Mouse (Mus musculus): ENCODE measurements around the gene Taar6. TPM values are rescaled to one million over a fixed set of nuclear protein-coding genes. Genes with fewer than 3 reads are reported as not detected.
A peak's percentile ranks its signal among the peaks of the same experiment; 100 is the strongest.

Gene Taar6
- total RNA-seq, 2 experiments from 2014 or later, result not detected

DNA sequence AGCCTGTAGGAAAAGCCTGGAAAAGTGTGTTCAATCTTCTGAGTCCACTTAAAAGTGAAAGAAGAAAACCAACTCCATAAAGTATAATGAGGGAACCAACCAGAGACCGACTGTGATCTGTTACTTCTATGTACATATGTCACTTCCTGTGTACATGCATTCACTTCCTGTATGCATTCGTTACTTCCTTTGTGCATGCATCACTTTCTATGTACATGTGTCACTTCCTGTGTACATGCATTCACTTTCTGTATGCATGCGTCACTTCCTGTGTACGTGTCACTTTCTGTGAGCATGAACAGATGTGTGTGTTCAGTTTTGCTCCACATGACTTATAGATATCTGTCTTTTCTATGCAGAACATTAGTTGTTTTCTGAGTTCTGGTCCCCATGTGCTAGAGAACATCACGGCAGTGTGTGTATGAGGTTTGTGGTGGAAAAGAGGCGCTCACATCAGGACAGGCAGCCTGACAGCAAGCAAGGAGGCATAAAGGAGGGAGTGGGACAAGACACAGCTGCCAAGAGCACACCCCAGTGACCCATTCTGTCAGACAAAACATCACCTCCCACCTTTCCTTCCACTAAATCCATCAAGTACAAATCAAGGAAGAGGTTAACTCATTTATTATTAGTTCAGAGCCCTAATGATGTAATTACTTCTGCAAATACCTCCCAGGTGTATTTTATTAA lies 20.4 kb downstream of the Taar6 start:
- no peak for TF ChIP-seq CTCF (conservative IDR thresholded peaks at IDR 0.05)
- H3K4me3 ChIP-seq, result no peak overlapping the region
- H3K27ac ChIP-seq, result no peak overlapping the region
- no peak for DNase-seq (ENCODE audit: low spot score in 2 of 2)

DNA sequence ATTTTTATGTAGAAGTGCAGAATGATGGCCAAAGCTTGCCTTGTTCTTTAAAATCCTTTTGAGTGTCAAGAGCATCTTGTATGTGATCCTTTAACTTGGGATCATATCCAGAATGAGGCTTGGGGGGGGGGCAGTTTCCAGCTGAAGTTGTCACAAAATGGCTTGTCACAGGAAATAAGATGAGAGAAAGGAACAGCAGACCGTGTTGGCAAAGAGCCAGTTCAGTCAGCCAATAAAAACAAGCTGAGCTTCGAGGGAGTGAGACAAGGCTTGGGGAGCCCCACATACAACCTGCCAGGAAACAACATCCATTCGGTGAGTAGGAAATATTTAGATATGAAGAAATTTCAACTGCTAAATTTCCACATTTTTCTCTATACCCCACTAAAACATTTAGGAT lies 22.0 kb downstream of the Taar6 start:
- Histone ChIP-seq H3K4me3 (no peak overlapping the region), H3K27ac (no peak overlapping the region)
- no peak for TF ChIP-seq CTCF (conservative IDR thresholded peaks at IDR 0.05)
- DNase-seq (ENCODE audit: low spot score in 2 of 2), result no peak

DNA sequence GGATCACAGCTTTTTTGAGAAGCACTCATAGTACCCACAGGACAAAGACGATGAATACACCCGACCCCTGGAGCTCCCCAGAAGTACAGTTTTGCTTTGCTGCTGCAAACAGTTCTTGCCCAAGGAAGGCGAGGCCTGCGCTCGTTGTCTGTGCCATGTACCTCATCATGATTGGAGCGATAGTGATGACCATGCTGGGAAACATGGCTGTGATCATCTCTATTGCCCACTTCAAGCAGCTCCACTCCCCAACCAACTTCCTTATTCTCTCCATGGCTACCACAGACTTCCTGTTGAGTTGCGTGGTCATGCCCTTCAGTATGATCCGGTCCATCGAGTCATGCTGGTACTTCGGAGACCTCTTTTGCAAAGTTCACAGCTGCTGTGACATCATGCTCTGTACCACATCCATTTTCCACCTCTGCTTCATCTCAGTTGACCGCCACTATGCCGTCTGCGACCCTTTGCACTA lies 25.0 kb downstream of the Taar6 start, which contains the start of gene Taar4:
TSS of gene Taar4 (plus strand) at position 51 of the 472 bp plus-strand sequence.
- TF ChIP-seq CTCF (conservative IDR thresholded peaks at IDR 0.05), result no peak
- DNase-seq (ENCODE audit: low spot score in 2 of 2), result no peak

DNA sequence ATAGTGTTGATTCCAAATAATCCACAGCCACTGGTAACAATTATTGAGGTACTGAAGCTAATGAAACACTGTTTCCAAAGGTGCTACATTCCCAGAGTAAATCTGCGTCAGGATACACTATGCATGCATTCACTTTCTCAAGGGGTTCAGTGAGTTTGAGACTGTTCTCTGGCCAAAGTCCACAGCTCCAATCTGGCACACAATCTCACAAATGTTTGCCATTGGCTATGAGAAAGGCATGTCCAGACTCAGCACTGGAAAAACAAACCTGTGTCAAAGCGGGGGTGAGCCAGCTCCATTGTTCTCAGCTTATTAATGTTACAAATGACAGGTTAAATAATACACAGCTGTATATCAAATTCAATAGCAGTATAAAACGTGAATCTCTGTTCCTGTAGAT lies 26.4 kb downstream of the Taar6 start:
- Histone ChIP-seq H3K27ac (no peak overlapping the region), H3K4me3 (no peak overlapping the region)
- DNase-seq (ENCODE audit: low spot score in 2 of 2), result no peak
- TF ChIP-seq CTCF (conservative IDR thresholded peaks at IDR 0.05), result no peak

More for the DNA sequence above, 25.0 kb downstream of the Taar6 start, which contains the start of gene Taar4:
- no peak within 1 kb of the TSS for H3K4me3 ChIP-seq
- H3K27ac ChIP-seq, result no peak within 1 kb of the TSS

DNA sequence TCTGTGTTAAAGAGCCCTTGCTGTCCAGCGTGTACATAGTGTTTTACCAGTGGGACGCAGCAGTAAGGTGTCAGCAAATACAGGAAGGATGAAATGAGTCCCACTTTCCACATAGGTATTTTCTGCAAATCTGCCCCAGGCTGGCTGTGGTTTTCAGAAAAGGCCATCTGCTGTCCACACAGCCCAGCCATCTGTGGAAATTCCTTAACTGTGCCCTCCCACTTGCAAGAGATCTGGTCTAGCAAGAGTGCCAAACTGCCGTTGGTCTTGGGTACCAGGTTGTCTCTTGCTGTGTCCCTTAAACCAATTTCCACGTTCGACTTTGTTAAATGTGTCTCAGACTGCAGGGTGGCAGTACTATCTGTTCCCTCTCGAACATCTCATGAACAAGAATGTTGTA lies 33.7 kb downstream of the Taar6 start:
- no peak overlapping the region for H3K4me3 ChIP-seq

DNA sequence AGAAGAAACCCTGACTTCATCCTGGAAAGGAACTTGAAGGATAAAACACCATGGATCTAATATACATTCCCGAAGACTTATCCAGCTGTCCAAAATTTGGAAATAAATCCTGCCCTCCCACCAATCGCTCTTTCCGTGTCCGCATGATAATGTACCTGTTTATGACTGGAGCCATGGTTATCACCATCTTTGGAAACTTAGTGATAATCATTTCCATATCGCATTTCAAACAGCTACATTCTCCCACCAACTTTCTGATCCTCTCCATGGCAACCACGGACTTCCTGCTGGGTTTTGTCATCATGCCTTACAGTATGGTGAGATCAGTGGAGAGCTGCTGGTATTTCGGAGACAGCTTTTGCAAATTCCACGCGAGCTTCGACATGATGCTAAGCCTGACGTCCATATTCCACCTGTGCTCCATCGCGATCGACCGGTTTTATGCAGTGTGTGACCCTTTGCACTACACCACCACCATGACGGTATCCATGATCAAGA lies 35.9 kb downstream of the Taar6 start, which contains the start of gene Taar3:
TSS of gene Taar3 (plus strand) at position 51 of the 498 bp plus-strand sequence.
- H3K27ac ChIP-seq, result no peak within 1 kb of the TSS
- TF ChIP-seq CTCF (conservative IDR thresholded peaks at IDR 0.05), result no peak
- no peak within 1 kb of the TSS for H3K4me3 ChIP-seq
- DNase-seq (ENCODE audit: low spot score in 2 of 2), result peak in 1 of 2 experiments; percentile 41

More for the DNA sequence above, 33.7 kb downstream of the Taar6 start:
- no peak for DNase-seq (ENCODE audit: low spot score in 2 of 2)
- H3K27ac ChIP-seq, result no peak overlapping the region
- no peak for TF ChIP-seq CTCF (conservative IDR thresholded peaks at IDR 0.05)

DNA sequence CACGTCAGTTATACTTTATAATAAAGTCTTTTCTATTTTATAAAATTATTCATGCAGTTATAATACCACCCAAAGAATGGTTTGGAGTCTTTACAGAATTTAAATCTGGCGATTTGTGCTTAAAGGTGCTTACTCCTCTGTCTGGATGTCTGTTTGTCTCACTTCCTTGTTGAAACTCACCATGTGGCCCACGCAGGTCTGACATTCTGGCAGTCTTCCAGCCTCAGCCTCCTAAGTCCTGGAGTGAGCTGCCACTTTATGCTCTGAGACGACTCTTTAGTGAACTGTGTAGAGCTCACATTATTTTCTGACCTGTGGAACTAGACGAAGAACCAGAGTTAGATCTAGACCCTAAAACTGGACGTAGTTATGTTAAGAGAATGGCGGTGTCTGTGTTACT lies 37.4 kb downstream of the Taar6 start:
- no peak for TF ChIP-seq CTCF (conservative IDR thresholded peaks at IDR 0.05)

DNA sequence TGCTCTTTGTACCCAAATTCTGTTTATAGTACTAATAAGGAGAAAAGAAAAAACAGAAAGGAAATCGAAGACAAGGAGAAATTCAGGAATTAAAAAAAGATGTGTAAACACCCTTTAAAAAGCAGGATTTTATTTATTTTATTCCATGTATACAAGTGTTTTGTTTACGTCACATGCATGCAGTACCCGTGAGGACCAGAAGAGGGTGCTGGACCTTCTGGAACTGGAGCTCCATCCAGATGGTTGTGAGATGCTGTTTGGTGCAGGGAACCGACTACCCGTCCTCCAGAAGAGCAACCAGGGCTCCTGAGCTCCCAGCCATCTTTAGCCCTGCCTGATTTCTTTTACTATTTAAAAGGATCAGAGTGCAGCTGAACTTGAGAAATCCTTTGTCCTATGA lies 43.0 kb downstream of the Taar6 start:
- peak; percentile 64 for TF ChIP-seq CTCF (conservative IDR thresholded peaks at IDR 0.05)
- no peak overlapping the region for H3K27ac ChIP-seq
- no peak for DNase-seq (ENCODE audit: low spot score in 2 of 2)
- H3K4me3 ChIP-seq, result no peak overlapping the region

More for the DNA sequence above, 37.4 kb downstream of the Taar6 start:
- Histone ChIP-seq H3K27ac (no peak overlapping the region), H3K4me3 (no peak overlapping the region)
- no peak for DNase-seq (ENCODE audit: low spot score in 2 of 2)

DNA sequence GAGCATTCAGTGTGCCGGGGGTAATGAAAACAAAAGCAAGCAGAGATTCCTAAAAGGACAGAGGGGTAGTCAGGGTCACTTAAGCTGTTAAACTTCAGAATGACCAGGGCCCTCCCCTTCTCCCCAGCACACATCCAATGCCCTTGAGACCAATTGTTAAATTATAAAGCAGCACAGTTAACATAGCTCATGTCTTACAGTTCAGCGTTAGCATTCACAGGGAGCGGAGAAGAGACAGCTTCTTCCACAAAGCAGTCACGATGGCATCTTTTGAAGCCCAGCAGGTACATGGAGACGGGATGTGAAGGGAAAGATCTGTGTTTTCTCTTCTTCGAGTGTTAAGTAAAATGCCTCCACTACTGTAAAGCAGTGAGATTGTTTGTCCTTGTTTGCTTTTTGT lies 47.1 kb downstream of the Taar6 start, which contains the start of gene Taar2:
TSS of gene Taar2 (plus strand) at position 261 of the 400 bp plus-strand sequence.
- Histone ChIP-seq H3K27ac (no peak within 1 kb of the TSS), H3K4me3 (no peak within 1 kb of the TSS)
- TF ChIP-seq CTCF (conservative IDR thresholded peaks at IDR 0.05), result no peak
- DNase-seq (ENCODE audit: low spot score in 2 of 2), result no peak

DNA sequence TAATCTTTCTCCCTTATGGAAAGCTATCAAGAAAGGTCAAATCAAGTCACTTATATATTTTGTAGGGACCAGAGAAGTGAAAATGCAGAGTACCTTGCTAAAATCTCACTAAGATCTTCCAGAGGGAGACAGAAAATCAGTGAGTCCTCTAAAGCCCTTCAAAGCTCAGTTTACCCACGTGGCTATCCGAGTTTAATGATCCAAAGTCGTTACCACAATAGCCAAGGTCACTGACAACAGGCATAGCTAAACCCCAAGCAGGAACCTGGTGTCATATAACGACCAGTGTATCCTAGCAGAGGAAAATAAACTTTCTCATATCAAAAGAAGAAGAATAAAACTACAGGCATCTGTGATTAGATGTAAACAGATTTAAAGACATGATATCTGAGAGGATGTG lies 47.8 kb downstream of the Taar6 start:
- H3K27ac ChIP-seq, result no peak overlapping the region
- no peak for DNase-seq (ENCODE audit: low spot score in 2 of 2)
- no peak for TF ChIP-seq CTCF (conservative IDR thresholded peaks at IDR 0.05)
- no peak overlapping the region for H3K4me3 ChIP-seq

Other genes with a start within 250 kb of the Taar6 start
- 100 to 1,000 TPM; 201 to 281 TPM for gene Rps12, start 198.4 kb downstream of the Taar6 start, total RNA-seq (2021)
- 10 to 100 TPM; 28.1 to 31.2 TPM for gene Slc18b1, start 188.7 kb downstream of the Taar6 start, total RNA-seq (2021)
- gene Vnn3, start 134.2 kb downstream of the Taar6 start, total RNA-seq (2021), result under 1 TPM in 1 of 2 experiments, not detected in 1; 0.26 TPM
- gene Vnn1, start 91.0 kb downstream of the Taar6 start, total RNA-seq (2021), result under 1 TPM in 1 of 2 experiments, not detected in 1; 0.20 TPM
- gene Taar1, start 65.3 kb downstream of the Taar6 start, total RNA-seq (2021), result not detected
- not detected for gene Taar2, start 47.1 kb downstream of the Taar6 start, total RNA-seq (2021)
- not detected for gene Taar3, start 36.1 kb downstream of the Taar6 start, total RNA-seq (2021)
- not detected for gene Taar4, start 25.2 kb downstream of the Taar6 start, total RNA-seq (2021)
- not detected for gene Taar5, start 14.9 kb downstream of the Taar6 start, total RNA-seq (2021)
- gene Taar7a, start 7.8 kb upstream of the Taar6 start, total RNA-seq (2021), result not detected
- gene Taar7b, start 14.3 kb upstream of the Taar6 start, total RNA-seq (2021), result not detected
- gene Taar7d, start 41.6 kb upstream of the Taar6 start, total RNA-seq (2021), result not detected
- gene Taar7e, start 52.0 kb upstream of the Taar6 start, total RNA-seq (2021), result not detected
- not detected for gene Taar7f, start 63.9 kb upstream of the Taar6 start, total RNA-seq (2021)
- not detected for gene Taar8a, start 90.9 kb upstream of the Taar6 start, total RNA-seq (2021)
- gene Taar8b, start 106.6 kb upstream of the Taar6 start, total RNA-seq (2021), result not detected
- not detected for gene Taar8c, start 116.3 kb upstream of the Taar6 start, total RNA-seq (2021)
- gene Taar9, start 123.9 kb upstream of the Taar6 start, total RNA-seq (2021), result not detected
- gene Stx7, start 163.7 kb upstream of the Taar6 start, total RNA-seq (2021), result 100 to 1,000 TPM; 131 to 136 TPM
- 10 to 100 TPM; 10.8 to 15.8 TPM for gene Moxd1, start 237.9 kb upstream of the Taar6 start, total RNA-seq (2021)